Mouse (Mus musculus): ENCODE data around the gene Olfr1255. TPM values are rescaled to one million over a fixed set of nuclear protein-coding genes. Genes with fewer than 3 reads are reported as not detected.

The Olfr1255 gene
- polyA plus RNA-seq (2014; fragmentation: Nextera tagmentation; extraction: Ambion mirVana), result not detected in 2 replicates

GRCm38 (mm10) chr2:89811751-89812150 lies at the start of gene Olfr1255:
Gene Olfr1255, plus strand, starts transcription at chr2:89812051.
- Histone ChIP-seq H3K4me1 (ENCODE audit: control insufficient read depth, insufficient read depth, low read length) (no peaks in the 10 kb centered on the region), H3K9ac (ENCODE audit: low read depth, low read length) (no peak within 1 kb of the TSS), H3K9me3 (ENCODE audit: control insufficient read depth, low read length) (no peaks in the 10 kb centered on the region), H3K4me2 (replicated peaks; ENCODE audit: low read depth, low read length) (no peak within 1 kb of the TSS), H3K4me3 (ENCODE audit: low read length) (no peak within 1 kb of the TSS), H3K36me3 (ENCODE audit: control insufficient read depth, insufficient read depth, low read length) (no peaks in the 10 kb centered on the region), H3K27ac (ENCODE audit: low read depth, low read length) (no peak within 1 kb of the TSS), H3K27me3 (ENCODE audit: control insufficient read depth, insufficient read depth, low read length) (no peaks in the 10 kb centered on the region)
- 84% methylated on average over 3 of the region's 3 CpGs for WGBS
- no peak for ATAC-seq (ENCODE audit: low FRiP score, low TSS enrichment)

DNA sequence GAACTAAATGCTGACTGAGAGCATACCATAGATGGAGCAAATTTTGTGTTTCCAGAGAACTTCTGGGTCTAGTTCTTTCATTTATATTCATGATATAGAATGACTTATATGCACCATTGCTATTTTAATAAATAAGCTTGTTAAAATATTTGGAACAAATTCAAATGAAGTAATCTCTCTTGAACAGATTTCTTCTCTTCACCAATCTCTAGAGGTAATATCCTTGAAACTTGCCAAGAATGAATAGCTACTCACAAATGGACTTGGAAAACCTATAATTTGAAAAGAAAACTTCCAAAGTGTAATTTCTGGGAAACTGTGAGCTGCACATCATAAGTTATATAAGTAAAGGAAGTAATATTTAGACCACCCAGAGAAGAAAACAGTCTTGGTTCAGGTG lies 18.3 kb upstream of the Olfr1255 start, which contains the start of gene Olfr1254:
Olfr1254 (minus strand) TSS at position 101 of the 400 bp plus-strand sequence.
- Histone ChIP-seq H3K4me2 (replicated peaks; ENCODE audit: low read depth, low read length) (no peak within 1 kb of the TSS), H3K4me1 (ENCODE audit: control insufficient read depth, insufficient read depth, low read length) (no peaks in the 10 kb centered on the region), H3K9me3 (ENCODE audit: control insufficient read depth, low read length) (no peaks in the 10 kb centered on the region), H3K36me3 (ENCODE audit: control insufficient read depth, insufficient read depth, low read length) (no peaks in the 10 kb centered on the region), H3K27ac (ENCODE audit: low read depth, low read length) (no peak within 1 kb of the TSS), H3K4me3 (ENCODE audit: low read length) (no peak within 1 kb of the TSS), H3K9ac (ENCODE audit: low read depth, low read length) (no peak within 1 kb of the TSS), H3K27me3 (ENCODE audit: control insufficient read depth, insufficient read depth, low read length) (no peaks in the 10 kb centered on the region)
- ATAC-seq (ENCODE audit: low FRiP score, low TSS enrichment), result no peak

- ATAC-seq (ENCODE audit: low FRiP score, low TSS enrichment), result no peak
- Histone ChIP-seq H3K4me3 (ENCODE audit: low read length) (no peak overlapping the region), H3K4me2 (replicated peaks; ENCODE audit: low read depth, low read length) (no peak overlapping the region), H3K9ac (ENCODE audit: low read depth, low read length) (no peak overlapping the region), H3K27me3 (ENCODE audit: control insufficient read depth, insufficient read depth, low read length) (no peaks in the 10 kb centered on the region), H3K27ac (ENCODE audit: low read depth, low read length) (no peak overlapping the region), H3K36me3 (ENCODE audit: control insufficient read depth, insufficient read depth, low read length) (no peaks in the 10 kb centered on the region), H3K4me1 (ENCODE audit: control insufficient read depth, insufficient read depth, low read length) (no peaks in the 10 kb centered on the region), H3K9me3 (ENCODE audit: control insufficient read depth, low read length) (no peaks in the 10 kb centered on the region)
- WGBS, result 93% methylated on average over 3 of the region's 3 CpGs
Observed at GRCm38 (mm10) chr2:89799583-89799982, 12.3 kb upstream of the Olfr1255 start.

- Histone ChIP-seq H3K36me3 (ENCODE audit: control insufficient read depth, insufficient read depth, low read length) (no peaks in the 10 kb centered on the region), H3K27ac (ENCODE audit: low read depth, low read length) (no peak overlapping the region), H3K9me3 (ENCODE audit: control insufficient read depth, low read length) (no peaks in the 10 kb centered on the region), H3K27me3 (ENCODE audit: control insufficient read depth, insufficient read depth, low read length) (no peaks in the 10 kb centered on the region), H3K4me2 (replicated peaks; ENCODE audit: low read depth, low read length) (no peak overlapping the region), H3K4me1 (ENCODE audit: control insufficient read depth, insufficient read depth, low read length) (no peaks in the 10 kb centered on the region), H3K9ac (ENCODE audit: low read depth, low read length) (no peak overlapping the region), H3K4me3 (ENCODE audit: low read length) (no peak overlapping the region)
- 76% methylated on average over 2 of the region's 2 CpGs for WGBS
- ATAC-seq (ENCODE audit: low FRiP score, low TSS enrichment), result no peak
Observed at GRCm38 (mm10) chr2:89810751-89811150, 1.1 kb upstream of the Olfr1255 start.

- no peak for ATAC-seq (ENCODE audit: low FRiP score, low TSS enrichment)
Observed at GRCm38 (mm10) chr2:89820216-89820615, 8.4 kb downstream of the Olfr1255 start.

GRCm38 (mm10) chr2:89841455-89841854 lies 29.6 kb downstream of the Olfr1255 start, which contains the start of gene Olfr1256:
Gene Olfr1256, minus strand, starts transcription at chr2:89841555.
- H3K36me3 ChIP-seq (ENCODE audit: control insufficient read depth, insufficient read depth, low read length), result no peaks in the 10 kb centered on the region
- H3K4me3 ChIP-seq (ENCODE audit: low read length), result no peak within 1 kb of the TSS
- ATAC-seq (ENCODE audit: low FRiP score, low TSS enrichment), result no peak
- no peaks in the 10 kb centered on the region for H3K4me1 ChIP-seq (ENCODE audit: control insufficient read depth, insufficient read depth, low read length)
- no peaks in the 10 kb centered on the region for H3K9me3 ChIP-seq (ENCODE audit: control insufficient read depth, low read length)
- no peak within 1 kb of the TSS for H3K9ac ChIP-seq (ENCODE audit: low read depth, low read length)
- H3K4me2 ChIP-seq (replicated peaks; ENCODE audit: low read depth, low read length), result no peak within 1 kb of the TSS
- WGBS, result 36% methylated on average over 2 of the region's 2 CpGs
- H3K27ac ChIP-seq (ENCODE audit: low read depth, low read length), result no peak within 1 kb of the TSS
- H3K27me3 ChIP-seq (ENCODE audit: control insufficient read depth, insufficient read depth, low read length), result no peaks in the 10 kb centered on the region

More at GRCm38 (mm10) chr2:89820216-89820615, 8.4 kb downstream of the Olfr1255 start:
- 66% methylated on average over 1 of the region's 1 CpGs for WGBS
- Histone ChIP-seq H3K27me3 (ENCODE audit: control insufficient read depth, insufficient read depth, low read length) (no peaks in the 10 kb centered on the region), H3K27ac (ENCODE audit: low read depth, low read length) (no peak overlapping the region), H3K36me3 (ENCODE audit: control insufficient read depth, insufficient read depth, low read length) (no peaks in the 10 kb centered on the region), H3K4me3 (ENCODE audit: low read length) (no peak overlapping the region), H3K9ac (ENCODE audit: low read depth, low read length) (no peak overlapping the region), H3K4me1 (ENCODE audit: control insufficient read depth, insufficient read depth, low read length) (no peaks in the 10 kb centered on the region), H3K9me3 (ENCODE audit: control insufficient read depth, low read length) (peaks cover 4% of the 10 kb centered on the region; the same call in 1 of the 2 replicates), H3K4me2 (replicated peaks; ENCODE audit: low read depth, low read length) (no peak overlapping the region)

DNA sequence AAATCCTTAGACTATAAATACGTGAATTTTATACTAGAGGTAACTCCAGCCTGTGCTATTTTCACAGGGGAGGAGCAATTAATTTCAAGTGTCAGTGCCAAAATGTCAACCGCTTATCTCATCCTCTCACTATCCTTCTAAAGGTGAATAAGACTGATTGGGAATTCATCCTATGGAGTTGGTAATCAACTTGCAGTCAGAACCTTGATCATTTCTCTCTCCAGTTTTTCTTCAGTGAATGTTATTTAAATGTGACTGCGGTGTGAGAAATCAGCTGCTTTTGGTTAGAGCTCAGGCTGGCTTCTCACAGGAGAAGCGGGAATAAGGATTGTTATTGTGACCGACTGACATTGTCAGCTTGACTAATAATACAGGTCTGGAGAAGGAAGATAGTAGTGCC lies 36.3 kb downstream of the Olfr1255 start, which contains the start of gene Olfr48:
Olfr48 (minus strand) TSS at position 101 of the 400 bp plus-strand sequence.
- H3K9me3 ChIP-seq (ENCODE audit: control insufficient read depth, low read length), result no peaks in the 10 kb centered on the region
- H3K27ac ChIP-seq (ENCODE audit: low read depth, low read length), result no peak within 1 kb of the TSS
- ATAC-seq (ENCODE audit: low FRiP score, low TSS enrichment), result no peak
- no peaks in the 10 kb centered on the region for H3K27me3 ChIP-seq (ENCODE audit: control insufficient read depth, insufficient read depth, low read length)
- H3K36me3 ChIP-seq (ENCODE audit: control insufficient read depth, insufficient read depth, low read length), result no peaks in the 10 kb centered on the region
- no peaks in the 10 kb centered on the region for H3K4me1 ChIP-seq (ENCODE audit: control insufficient read depth, insufficient read depth, low read length)
- no peak within 1 kb of the TSS for H3K4me3 ChIP-seq (ENCODE audit: low read length)
- WGBS, result 92% methylated on average over 5 of the region's 5 CpGs
- H3K9ac ChIP-seq (ENCODE audit: low read depth, low read length), result no peak within 1 kb of the TSS
- H3K4me2 ChIP-seq (replicated peaks; ENCODE audit: low read depth, low read length), result no peak within 1 kb of the TSS

DNA sequence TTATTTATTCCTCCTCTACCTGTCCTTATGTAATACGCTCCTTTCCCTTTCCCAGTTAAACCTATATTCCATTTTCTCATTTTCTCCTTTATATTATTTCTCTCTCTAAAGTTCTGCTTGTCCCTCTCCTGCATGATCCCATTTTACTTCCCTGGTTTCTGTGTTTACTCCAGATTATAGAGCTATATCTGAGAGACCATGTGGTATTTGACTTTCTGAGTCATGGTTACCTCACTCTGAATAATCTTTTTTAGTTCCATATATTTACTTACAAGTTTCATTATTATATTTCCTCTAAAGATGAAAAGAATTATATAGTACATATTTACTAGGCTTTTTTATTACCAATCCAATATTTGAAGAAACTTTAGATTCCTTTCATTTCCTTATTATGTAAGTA lies 37.4 kb downstream of the Olfr1255 start:
- H3K9me3 ChIP-seq (ENCODE audit: control insufficient read depth, low read length), result no peaks in the 10 kb centered on the region
- no peak overlapping the region for H3K27ac ChIP-seq (ENCODE audit: low read depth, low read length)
- H3K4me1 ChIP-seq (ENCODE audit: control insufficient read depth, insufficient read depth, low read length), result no peaks in the 10 kb centered on the region
- no peak overlapping the region for H3K4me2 ChIP-seq (replicated peaks; ENCODE audit: low read depth, low read length)
- H3K27me3 ChIP-seq (ENCODE audit: control insufficient read depth, insufficient read depth, low read length), result no peaks in the 10 kb centered on the region
- no peaks in the 10 kb centered on the region for H3K36me3 ChIP-seq (ENCODE audit: control insufficient read depth, insufficient read depth, low read length)
- 88% methylated on average over 1 of the region's 1 CpGs for WGBS
- no peak overlapping the region for H3K4me3 ChIP-seq (ENCODE audit: low read length)
- no peak for ATAC-seq (ENCODE audit: low FRiP score, low TSS enrichment)
- H3K9ac ChIP-seq (ENCODE audit: low read depth, low read length), result no peak overlapping the region
